Mouse (Mus musculus) midbrain, postnatal 0 days (tissue): Measurements from ENCODE around the gene Ciao1. TPM values are rescaled to one million over a fixed set of nuclear protein-coding genes. Genes with fewer than 3 reads are reported as not detected.

Experiments used
- ATAC-seq: fragments of 200-750 bp; cut with Nextera tagmentation; 2 replicates; pipeline ENCODE4 v1.8.0; 2017; ENCODE audit warnings: moderate number of reproducible peaks, mild to moderate bottlenecking, moderate TSS enrichment, moderate library complexity; ENCODE audit not compliant: low FRiP score
- DNase-seq: peaks from one replicate; pipeline ENCODE4 v3.0.0-alpha.2; 2015; ENCODE audit warnings: low spot score
- H3K27ac ChIP-seq: fragments of 300-500 bp; sonication (generic); 2 replicates; pipeline ENCODE4 v1.5.1; 2014; ENCODE audit warnings: low read depth, mild to moderate bottlenecking, low read length, mixed read lengths
- H3K27me3 ChIP-seq: fragments of 300-500 bp; sonication (generic); 2 replicates; pipeline ENCODE4 v1.6.1; 2014; ENCODE audit warnings: low read length, control low read depth, mixed read lengths; ENCODE audit not compliant: insufficient read depth
- H3K36me3 ChIP-seq: fragments of 300-500 bp; sonication (generic); 2 replicates; pipeline ENCODE4 v1.6.1; 2014; ENCODE audit warnings: low read length, control low read depth, mixed read lengths; ENCODE audit not compliant: insufficient read depth
- H3K4me1 ChIP-seq: fragments of 300-500 bp; sonication (generic); 2 replicates; pipeline ENCODE4 v1.6.1; 2014; ENCODE audit warnings: mild to moderate bottlenecking, control low read depth, antibody characterized with exemption, low read length, mixed read lengths; ENCODE audit not compliant: insufficient read depth
- H3K4me2 ChIP-seq: fragments of 300-500 bp; sonication (generic); 2 replicates; pipeline ENCODE4 v1.6.1; 2014; ENCODE audit warnings: low read depth, mild to moderate bottlenecking, low read length, mixed read lengths; ENCODE audit not compliant: poor library complexity, severe bottlenecking
- H3K4me3 ChIP-seq: fragments of 300-500 bp; sonication (generic); 2 replicates; pipeline ENCODE4 v1.5.1; 2014; ENCODE audit warnings: low read depth, mild to moderate bottlenecking, low read length, moderate library complexity
- H3K9ac ChIP-seq: fragments of 300-500 bp; sonication (generic); replicated peaks from 2 replicates; pipeline ENCODE4 v1.6.1; 2014; ENCODE audit warnings: mild to moderate bottlenecking, low read length, moderate library complexity, mixed read lengths; ENCODE audit not compliant: poor library complexity, severe bottlenecking
- H3K9me3 ChIP-seq: fragments of 300-500 bp; sonication (generic); 2 replicates; pipeline ENCODE4 v1.6.1; 2016; ENCODE audit warnings: low read length, control low read depth
- CTCF ChIP-seq: IDR thresholded peaks from 2 replicates; pipeline ENCODE4 v1.5.1; 2016; ENCODE audit warnings: antibody characterized with exemption, mild to moderate bottlenecking
- WGBS: fragments of 180-500 bp; shearing (Covaris S2); extraction: QIAGEN DNeasy Blood & Tissue Kit; methylation state at CpG from one replicate; pipeline ENCODE4 v1.1.7; 2014; 5-methylcytosine and 5-hydroxymethylcytosine counted together
- polyA plus RNA-seq: library from polyadenylated mRNA; unstranded; fragments of >200 nt; fragmentation: Nextera tagmentation; extraction: Ambion mirVana; gene quantifications from 2 replicates; pipeline ENCODE4 v1.2.1, GENCODE M21; 2015
- total RNA-seq: library from RNA; depleted of rRNA; stranded (reverse); fragments of >200 nt; gene quantifications from 2 replicates; pipeline ENCODE4 v1.2.3, GENCODE M21; 2014

The Ciao1 gene
- total and polyA plus RNA-seq, 2 experiments from 2014 or later: 23.9 to 33.9 TPM

DNA sequence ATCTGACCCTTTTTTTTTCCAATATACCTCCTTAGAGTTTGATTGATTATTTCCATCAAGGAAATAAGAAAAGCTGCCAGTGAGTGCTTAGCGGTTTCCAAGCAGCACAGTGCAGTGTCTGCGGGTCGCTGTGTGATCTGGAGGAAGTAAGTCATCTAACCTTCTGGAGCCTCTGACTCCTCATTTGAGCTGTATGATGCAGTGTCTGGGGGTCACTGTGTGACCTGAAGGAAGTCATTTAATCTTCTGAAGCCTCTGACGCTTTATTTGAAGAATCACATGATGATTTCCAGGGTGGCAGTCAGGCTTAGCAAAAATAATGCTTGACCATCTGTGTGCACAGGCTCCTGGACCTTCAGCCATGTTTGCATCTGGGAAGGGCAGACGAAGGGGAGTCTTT, 5.2 kb upstream of the Ciao1 start:
- WGBS: 91% methylated on average over 5 of the region's 5 CpGs
- no peak overlapping the region for H3K4me3 ChIP-seq
- DNase-seq: no peak
- no peak overlapping the region for H3K9ac ChIP-seq
- H3K4me1 ChIP-seq: peaks cover 5% of the 10 kb centered on the region; the same call in 1 of the 2 replicates
- H3K4me2 ChIP-seq: no peak overlapping the region
- peaks cover 12% of the 10 kb centered on the region for H3K36me3 ChIP-seq
- no peak for ATAC-seq
- no peak for TF ChIP-seq CTCF
- no peak overlapping the region for H3K27ac ChIP-seq
- no peaks in the 10 kb centered on the region for H3K9me3 ChIP-seq
- no peaks in the 10 kb centered on the region for H3K27me3 ChIP-seq

DNA sequence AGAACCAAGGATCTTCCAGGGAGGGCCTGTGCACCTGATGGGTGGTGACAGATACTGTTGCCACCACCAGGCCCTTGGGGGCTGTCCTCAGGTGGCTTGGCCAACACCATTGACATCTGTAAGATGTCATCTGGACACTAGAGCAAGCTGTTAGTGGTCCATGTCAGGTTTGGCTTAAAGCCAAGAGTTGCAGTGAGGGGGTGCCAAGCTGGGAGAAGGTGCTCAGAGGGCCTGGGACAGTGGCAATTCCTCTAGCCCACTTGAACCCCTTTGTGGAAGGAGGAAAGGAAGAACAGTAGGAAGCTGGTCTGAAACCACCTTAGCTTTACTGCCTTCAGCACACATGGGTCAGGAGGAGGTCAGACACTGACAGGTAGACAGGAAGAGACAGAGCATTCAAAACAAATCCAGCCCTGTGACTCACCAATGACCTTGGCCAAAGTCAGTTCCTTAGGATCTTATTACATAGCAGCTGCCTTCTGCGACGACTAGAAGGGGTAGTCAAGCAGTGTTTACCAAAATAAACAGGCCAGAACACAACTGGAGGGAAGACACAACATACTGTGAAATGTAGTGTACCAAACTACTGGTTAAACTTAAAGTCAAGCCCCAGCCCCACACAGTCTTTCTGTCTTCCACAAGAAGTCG, 4.4 kb upstream of the Ciao1 start:
- no peak overlapping the region for H3K4me3 ChIP-seq
- DNase-seq (no peak), ATAC-seq (no peak)
- no peak overlapping the region for H3K27ac ChIP-seq
- no peak overlapping the region for H3K9ac ChIP-seq
- 93% methylated on average over 3 of the region's 3 CpGs for WGBS
- H3K27me3 ChIP-seq: no peaks in the 10 kb centered on the region
- H3K36me3 ChIP-seq: peaks cover 5% of the 10 kb centered on the region
- peaks cover 5% of the 10 kb centered on the region; the same call in 1 of the 2 replicates for H3K4me1 ChIP-seq
- H3K9me3 ChIP-seq: no peaks in the 10 kb centered on the region
- TF ChIP-seq CTCF: no peak
- no peak overlapping the region for H3K4me2 ChIP-seq

DNA sequence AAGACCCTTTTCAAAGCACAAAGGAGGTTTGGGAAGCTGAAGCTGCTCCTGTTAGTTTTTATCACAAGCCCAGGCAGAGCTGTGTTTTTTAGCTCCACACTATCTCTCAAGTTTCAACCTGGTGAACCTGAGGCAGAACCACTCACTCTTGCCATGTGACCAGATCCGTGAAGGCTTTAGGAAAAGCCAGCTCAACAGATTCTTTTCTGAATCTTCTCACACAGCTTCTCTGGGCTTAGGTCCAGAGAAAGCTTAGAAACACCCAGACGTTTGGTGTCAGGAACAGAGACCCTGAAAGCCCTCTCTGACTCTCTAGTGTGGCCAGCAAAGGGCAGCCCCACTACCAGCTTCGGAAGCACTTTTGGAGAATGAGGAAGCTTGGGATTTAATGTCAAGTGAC, 3.8 kb upstream of the Ciao1 start:
- H3K9ac ChIP-seq: no peak overlapping the region
- peaks cover 3% of the 10 kb centered on the region; the same call in 1 of the 2 replicates for H3K36me3 ChIP-seq
- H3K9me3 ChIP-seq: no peaks in the 10 kb centered on the region
- peaks cover 10% of the 10 kb centered on the region for H3K4me1 ChIP-seq
- DNase-seq (no peak), ATAC-seq (no peak)
- TF ChIP-seq CTCF: no peak
- no peak overlapping the region for H3K4me3 ChIP-seq
- 71% methylated on average over 3 of the region's 3 CpGs for WGBS
- no peak overlapping the region for H3K27ac ChIP-seq
- no peaks in the 10 kb centered on the region for H3K27me3 ChIP-seq
- no peak overlapping the region for H3K4me2 ChIP-seq

DNA sequence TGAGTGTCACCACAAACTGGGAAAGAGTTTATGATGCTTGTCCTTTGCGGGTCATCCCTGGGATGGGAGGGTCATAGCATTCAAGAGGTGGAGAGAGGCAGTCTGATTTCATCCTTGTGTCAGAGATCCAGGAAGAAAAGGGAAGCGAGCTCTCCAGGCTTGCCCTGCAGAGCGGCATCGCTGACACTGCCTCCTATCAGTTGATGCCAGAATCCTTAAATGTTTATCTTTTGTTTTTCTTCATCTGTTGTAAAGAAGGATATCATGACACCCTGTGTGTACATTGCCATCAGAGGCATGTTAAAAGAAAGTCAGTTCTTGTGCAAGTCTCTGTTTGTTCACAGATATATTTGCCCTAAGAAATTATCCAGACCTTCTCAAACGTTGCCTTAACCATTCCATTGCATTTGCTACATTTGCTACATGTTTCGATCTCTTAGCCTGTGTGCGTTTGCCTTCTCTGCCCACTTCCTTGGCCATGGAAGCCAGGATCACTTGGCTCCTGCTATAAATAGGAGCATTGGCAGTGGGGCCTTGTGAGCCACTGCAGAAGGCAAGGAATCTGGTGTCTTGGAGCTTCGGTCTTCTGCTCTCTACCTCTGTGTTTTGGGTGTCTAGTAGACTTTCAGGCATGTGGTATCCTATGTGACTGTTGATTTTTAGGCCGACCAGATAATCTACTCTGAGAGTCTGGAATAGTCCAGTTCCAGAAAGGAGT, 2.8 kb upstream of the Ciao1 start:
- peaks cover 2% of the 10 kb centered on the region; the same call in 1 of the 2 replicates for H3K36me3 ChIP-seq
- 94% methylated on average over 9 of the region's 9 CpGs for WGBS
- H3K4me2 ChIP-seq: no peak overlapping the region
- peaks cover 11% of the 10 kb centered on the region for H3K4me1 ChIP-seq
- no peaks in the 10 kb centered on the region for H3K27me3 ChIP-seq
- DNase-seq (no peak), ATAC-seq (no peak)
- no peak overlapping the region for H3K27ac ChIP-seq
- no peaks in the 10 kb centered on the region for H3K9me3 ChIP-seq
- no peak overlapping the region for H3K4me3 ChIP-seq
- no peak for TF ChIP-seq CTCF
- H3K9ac ChIP-seq: no peak overlapping the region

DNA sequence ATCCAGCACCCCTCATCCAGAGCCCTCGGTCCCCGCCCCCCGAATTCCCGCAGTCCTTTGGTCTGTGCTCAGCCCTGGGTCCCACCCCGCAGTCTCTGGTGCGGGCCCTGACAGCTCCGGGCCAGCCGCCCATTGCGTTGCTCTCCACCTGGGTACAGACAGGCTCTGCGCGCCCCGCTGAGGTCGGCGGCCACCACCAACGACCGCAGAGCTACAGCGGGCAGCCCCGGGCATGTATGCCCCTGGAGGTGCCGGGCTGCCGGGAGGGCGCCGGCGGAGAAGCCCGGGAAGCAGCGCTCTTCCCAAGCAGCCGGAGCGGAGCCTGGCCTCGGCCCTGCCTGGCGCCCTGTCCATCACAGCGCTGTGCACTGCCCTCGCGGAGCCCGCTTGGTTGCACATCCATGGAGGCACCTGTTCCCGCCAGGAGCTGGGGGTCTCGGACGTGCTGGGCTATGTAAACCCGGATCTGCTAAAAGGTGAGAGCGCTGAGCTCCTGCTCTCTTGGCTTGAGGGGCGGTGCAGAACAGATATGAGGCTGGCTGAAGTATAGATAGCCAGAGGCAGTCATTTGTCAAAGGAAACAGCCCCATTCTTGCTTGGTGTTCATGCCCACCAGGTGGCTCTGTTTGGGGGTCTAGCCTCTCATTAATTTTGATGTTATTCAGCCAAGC, 853 bp upstream of the Ciao1 start:
- peak overlapping the region; percentile 89 for H3K4me2 ChIP-seq
- no peaks in the 10 kb centered on the region for H3K27me3 ChIP-seq
- ATAC-seq (peak; percentile 63), DNase-seq (peak; percentile 71)
- peak; percentile 73 for TF ChIP-seq CTCF
- H3K27ac ChIP-seq: peak overlapping the region; percentile 85
- 1% methylated on average over 39 of the region's 39 CpGs for WGBS
- H3K4me1 ChIP-seq: peaks cover 11% of the 10 kb centered on the region
- H3K4me3 ChIP-seq: peak overlapping the region; percentile 95
- H3K9me3 ChIP-seq: no peaks in the 10 kb centered on the region
- peak overlapping the region; percentile 97 for H3K9ac ChIP-seq
- peaks cover 13% of the 10 kb centered on the region for H3K36me3 ChIP-seq

DNA sequence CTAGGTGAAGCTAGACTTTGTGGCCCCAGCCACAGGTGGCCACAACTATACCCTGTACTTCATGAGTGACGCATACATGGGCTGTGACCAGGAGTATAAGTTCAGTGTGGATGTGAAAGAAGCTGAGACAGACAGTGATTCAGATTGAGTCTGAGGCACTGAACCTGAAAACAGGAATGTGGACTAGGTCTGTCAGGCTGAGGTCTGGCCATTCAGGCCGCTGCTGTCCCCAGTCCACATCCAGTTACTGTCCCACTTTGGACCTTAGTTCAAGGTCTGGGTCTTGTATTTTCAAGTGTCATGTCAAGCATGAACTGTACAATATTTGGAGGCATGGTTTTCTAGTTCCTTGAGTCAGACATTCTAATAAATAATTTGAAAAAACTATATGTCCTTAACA, 7.6 kb downstream of the Ciao1 start:
- ATAC-seq (no peak), DNase-seq (no peak)
- 90% methylated on average over 2 of the region's 2 CpGs for WGBS
- no peak for TF ChIP-seq CTCF
- H3K9me3 ChIP-seq: no peaks in the 10 kb centered on the region
- H3K4me1 ChIP-seq: no peaks in the 10 kb centered on the region
- H3K36me3 ChIP-seq: peaks cover 61% of the 10 kb centered on the region
- H3K27me3 ChIP-seq: no peaks in the 10 kb centered on the region
- no peak overlapping the region for H3K27ac ChIP-seq
- H3K4me3 ChIP-seq: no peak overlapping the region
- H3K4me2 ChIP-seq: no peak overlapping the region
- no peak overlapping the region for H3K9ac ChIP-seq
